Mouse (Mus musculus) kidney, postnatal 36 days (tissue): ENCODE results near the gene Snx30.
"Not testable (repeated sequence)": the region's sequence is repeated elsewhere in the genome, so short reads cannot be mapped to it uniquely, and the experiment has no call there.

Experiments
- DNase-seq, 2 experiments: peaks; one replicate each; pipeline ENCODE4 v3.0.0; 2021 to 2022; ENCODE audit warnings: mixed read lengths in 2 of 2

Gene Snx30

DNA sequence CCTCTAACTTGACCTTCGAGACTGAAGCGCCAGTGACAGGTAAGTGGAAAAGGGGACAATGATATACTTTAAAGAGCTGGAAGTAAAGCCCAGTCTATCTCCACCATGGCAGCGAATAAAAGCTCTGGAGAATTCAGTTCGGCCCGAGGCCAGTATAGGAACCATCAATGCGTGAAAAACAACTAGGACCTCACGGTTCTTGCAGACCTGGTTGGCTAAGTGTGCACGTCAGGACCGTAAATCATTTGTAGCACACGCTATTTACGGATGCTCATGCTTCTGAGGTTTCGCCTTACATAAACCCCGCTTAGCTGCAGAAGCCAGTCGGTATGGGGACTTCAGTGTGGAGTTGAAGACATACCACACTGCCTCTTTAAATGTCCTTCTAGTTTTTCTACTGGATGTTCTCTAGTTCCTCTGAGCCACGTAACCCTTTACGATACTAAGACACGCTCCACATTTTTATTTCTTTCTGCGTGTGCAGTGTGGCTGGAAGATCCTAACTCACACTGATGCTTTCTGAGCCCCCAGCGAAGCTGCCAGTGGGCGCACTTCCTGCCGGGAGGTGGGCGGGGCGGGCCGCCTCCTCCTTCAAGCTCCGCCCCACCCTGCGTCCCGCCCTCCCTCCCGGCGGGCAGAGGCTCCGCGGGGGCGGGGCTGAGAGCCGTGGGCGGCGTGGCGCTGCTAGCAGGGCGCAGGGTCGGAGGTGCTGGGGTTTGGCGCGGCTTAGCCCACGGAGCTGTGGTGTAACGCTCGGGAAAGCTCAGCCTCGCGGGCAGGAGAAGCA is at the start of gene Snx30:
Gene Snx30 (plus strand): TSS at position 660 of the 787 bp plus-strand sequence.
- peak; percentile 90 to 96 for DNase-seq

DNA sequence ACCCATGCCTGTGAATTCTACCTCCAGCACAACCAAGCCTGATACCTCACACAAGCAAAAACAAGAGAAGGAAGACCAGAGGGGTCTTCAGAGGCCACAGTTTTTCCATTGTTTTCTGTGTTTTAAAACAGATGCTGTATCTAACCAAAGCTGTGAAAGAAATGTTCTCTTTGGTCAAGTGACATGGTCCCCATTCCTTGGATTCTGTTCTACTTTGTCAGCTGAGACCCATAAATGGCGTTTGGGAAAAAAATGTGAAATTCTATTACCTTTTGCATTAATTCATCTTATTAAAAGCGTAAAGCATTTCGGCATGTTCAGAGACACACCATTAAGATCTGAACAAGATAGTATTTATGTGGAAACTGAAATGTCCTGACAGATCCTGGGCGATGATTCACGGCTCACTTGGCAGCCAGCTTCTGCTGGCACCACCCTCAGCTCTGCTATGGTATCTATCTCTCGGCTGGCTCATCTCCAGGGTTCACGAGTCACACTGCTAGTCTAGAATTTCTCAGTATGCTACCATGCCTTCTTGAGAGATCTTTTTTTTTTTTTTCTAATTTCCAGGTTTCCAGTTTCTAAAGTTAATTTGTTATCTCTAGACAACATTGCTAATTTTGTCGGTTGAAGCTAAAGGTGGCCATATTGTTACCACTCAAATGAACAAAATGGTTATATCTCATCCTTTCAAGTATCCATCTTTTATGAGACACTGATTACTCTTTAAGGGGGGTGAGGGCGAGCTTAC is 49.1 kb upstream of the Snx30 start:
- DNase-seq, result peak; percentile 80 to 81

DNA sequence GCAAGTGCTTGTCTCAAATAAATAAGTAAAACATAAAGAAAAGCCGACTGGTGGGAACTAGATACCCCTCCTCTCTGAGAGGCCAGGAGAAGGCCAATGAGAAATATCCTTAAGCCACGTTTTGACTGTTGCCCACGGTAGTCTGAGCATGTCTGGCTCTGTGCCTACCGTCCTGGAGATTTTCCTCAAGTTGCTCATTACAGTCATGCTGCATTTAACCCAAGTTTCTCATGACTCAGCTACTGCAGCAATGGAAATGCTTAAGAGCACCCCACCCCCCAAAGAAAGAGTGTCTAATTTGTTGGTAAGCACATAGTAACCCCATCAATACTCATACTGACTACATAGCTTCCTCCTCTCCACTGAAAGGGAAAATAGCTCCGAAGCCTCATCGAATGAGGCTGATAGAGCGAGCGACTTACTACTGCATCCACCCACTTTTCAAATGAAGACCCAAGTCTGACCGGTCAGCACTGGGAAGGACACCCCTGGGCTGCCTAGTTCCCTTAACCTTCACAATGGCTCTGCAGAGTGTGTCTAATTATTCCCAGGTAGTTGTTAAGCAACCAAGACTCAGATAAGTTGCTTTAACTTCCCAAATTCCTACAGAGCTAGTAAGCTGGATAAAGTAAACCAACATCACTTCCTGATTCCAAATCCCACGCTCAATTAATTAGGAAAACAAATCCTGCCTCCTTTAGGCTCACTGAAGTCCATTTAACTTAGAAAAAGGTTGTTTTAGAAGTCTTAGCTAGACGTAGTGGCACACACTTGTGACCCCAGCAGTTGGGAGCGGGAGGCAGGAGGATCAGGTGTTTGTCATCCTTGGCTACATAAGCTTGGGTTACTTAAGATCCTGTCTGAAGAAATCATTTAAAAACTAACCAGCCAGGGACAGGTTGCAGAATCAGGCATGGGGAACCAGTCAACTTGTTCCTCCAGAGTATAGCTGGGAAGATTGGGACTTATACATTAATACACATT is 47.9 kb upstream of the Snx30 start:
- DNase-seq, result peak; percentile 45 to 56

DNA sequence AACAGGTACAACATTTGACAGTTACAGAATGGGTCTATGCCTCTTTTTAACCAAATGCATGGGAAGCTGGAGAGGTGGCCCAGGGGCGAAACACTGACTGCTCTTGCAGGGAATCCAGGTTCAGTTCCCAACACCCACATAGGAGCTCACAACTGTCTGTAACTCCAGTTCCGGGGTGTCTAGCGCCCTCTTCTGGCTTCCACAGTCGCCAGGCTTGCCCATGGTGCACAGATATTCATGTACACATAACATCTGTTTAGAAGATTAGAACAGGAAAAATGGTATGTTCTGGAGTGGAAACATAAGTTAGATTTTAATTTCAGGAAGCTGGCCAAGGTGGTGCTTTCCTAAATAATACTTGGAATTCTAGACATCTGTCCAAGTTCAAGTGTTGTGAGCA is 45.6 kb upstream of the Snx30 start:
- DNase-seq, result no peak

- peak; percentile 49 to 78 for DNase-seq
These were observed 44.8 kb upstream of the Snx30 start for GRCm38 (mm10) chr4:59760636-59761364.

DNA sequence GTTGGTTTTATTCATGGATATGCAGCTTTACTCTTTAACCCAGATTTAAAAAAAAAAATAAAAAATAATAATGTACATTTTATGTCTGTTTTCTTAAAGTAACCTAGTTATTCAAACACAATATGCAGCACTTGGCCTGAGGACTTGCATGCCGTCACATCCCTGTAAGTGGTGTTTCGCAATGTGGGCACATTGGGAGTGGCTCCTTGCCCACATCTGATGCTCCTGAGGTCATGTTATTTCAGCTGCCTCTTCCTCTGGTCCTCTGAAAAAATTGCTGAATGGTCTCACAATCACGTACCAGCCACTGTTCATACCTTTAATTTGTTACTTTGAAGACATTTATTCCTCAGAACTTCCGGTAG is 44.3 kb upstream of the Snx30 start:
- DNase-seq, result peak in 1 of 2 experiments; percentile 10

DNA sequence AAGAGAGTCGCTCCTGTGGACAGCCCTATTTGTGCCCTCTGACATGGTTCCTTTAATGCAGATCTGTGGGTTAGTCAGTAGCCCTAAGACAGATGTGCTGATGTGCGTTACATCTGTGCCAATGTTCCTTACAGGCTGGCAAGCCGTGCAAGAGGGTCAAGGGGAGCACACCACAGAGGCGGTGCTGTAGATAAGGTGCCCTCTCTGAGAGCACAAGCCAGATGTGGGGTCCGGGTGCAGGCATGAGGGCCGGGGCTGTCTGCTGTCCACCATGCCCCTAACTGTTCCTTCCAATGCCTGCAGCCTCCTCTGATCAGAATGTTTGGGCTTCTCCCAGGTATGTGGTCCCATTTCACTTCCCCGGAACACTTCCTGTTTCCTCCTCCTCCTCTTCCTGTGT is 40.7 kb upstream of the Snx30 start:
- no peak for DNase-seq

DNA sequence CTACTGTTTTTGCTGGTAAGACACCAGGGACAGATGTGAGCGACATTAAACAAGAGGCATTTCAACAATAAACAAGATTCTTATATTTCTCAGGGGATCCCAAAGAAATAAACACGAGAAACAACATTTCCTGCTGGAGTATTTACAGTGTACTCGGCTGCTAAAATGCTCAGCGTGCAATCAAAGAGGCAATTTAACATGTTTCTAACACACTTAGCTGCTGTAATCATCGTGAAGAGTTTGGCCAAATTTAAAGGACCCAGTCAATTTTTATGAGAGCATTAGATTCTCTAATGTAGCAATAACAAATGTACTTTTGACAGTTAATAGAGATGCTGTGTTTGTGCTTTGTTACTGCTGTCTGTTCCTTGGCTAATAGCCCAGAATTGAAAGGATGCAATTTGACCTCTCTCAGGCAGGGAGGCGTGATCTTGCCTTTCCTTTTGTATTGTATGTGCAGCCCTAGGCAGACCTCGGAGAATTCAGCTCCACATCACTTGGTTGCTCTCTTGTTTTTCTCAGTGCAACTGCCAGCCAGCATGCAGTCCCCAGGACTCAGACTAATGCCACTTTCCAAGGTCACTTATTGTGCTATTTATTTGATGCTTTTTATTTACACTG is 40.1 kb upstream of the Snx30 start:
- DNase-seq, result peak; percentile 19 to 50

DNA sequence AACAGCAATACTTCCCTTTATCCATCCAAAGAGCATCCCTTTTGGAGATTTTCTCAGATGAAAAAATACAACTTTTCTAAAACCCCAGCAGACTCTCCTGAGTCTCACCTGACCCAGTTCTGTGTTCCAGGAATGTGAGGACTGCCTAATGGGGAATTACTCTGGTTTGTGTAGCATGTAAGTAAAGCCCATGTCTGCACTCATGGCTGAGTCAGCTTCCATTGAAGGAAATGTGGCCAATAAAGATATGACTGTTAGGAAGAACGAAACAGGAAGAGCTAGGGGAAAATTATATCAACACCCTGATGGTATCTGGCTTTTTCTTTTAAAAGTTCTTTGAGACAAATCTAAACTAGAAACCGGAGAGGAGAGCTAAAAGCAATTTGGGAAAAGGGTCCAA is 37.9 kb upstream of the Snx30 start:
- no peak for DNase-seq

- DNase-seq, result no peak
These were observed 33.3 kb upstream of the Snx30 start for GRCm38 (mm10) chr4:59772171-59772879.

DNA sequence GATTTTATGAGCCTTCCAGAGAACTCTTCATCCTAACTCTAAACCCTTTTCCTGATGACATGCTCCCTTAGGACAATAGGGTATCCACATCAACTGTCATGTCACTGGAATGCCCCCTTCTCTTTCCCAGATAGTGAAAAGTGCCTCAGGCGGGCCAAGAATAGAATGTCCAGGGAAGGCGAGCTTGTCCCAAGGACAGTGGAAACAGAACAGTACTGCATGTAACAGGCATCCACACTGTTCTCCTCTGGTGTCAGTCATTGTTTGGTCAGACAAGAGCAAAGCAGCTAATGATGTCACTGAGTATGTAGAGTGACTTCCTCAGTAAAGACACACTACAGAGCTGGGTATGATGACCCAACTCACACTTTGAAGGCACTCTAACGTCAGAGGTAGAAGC is 27.8 kb upstream of the Snx30 start:
- no peak for DNase-seq

DNA sequence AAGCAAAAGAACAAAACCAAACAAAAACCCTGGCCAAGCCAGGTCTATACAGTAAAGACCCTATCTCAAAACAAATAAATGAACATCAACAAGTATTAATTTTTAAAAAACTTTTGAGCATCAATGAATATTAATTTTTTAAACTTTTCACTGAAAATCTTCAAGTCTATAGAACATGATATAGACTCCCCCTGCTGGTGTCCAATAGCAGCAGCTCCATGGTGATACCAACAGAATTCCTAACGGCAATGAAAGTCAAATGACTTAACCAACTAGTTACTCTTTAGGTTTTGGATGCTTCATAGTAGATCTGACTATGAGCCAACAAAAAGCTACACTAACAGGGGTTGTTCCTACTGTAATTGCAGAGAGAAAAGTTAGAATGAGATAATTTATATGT is 25.1 kb upstream of the Snx30 start:
- DNase-seq, result peak; percentile 41 to 45

DNA sequence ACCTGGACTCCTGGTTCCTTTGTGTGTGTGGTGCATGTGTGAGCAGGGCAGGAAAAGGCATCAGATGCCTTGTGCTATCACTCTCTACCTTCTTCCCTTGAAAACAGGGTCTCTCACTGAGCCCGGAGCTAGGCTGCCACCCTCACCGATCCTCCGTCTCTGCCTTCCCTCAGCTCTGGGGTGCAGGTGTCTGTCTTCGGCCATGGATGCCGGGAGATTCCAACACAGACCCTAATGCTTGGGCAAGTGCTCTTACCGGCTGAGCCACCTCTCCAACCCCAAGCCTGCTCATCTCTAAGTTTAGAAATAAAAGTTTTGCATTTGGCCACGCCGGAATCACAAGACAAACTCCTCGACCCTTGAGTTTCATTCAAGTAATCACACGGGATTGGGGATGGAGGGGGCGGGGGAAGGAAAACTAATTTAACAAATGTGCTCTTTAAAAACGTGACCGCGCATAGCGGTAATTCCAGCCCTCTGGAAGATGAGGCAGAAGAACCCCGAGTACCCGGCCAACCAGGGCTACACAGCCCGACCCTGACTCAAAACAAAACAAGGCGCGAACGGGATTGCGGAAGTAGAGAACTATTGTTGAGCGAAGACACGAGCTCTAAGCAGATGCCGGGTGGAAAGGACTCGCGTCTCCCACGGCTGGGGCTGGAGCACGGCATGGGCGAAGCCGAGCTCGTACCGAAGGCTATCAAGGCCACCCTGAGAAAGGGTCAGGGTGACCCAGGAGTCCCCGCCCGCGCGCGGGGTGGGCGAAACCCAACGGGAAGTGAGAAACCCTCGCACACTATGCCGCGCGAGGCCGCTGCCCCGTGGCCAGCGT is 22.6 kb upstream of the Snx30 start:
- DNase-seq, result peak in 1 of 2 experiments; percentile 16

DNA sequence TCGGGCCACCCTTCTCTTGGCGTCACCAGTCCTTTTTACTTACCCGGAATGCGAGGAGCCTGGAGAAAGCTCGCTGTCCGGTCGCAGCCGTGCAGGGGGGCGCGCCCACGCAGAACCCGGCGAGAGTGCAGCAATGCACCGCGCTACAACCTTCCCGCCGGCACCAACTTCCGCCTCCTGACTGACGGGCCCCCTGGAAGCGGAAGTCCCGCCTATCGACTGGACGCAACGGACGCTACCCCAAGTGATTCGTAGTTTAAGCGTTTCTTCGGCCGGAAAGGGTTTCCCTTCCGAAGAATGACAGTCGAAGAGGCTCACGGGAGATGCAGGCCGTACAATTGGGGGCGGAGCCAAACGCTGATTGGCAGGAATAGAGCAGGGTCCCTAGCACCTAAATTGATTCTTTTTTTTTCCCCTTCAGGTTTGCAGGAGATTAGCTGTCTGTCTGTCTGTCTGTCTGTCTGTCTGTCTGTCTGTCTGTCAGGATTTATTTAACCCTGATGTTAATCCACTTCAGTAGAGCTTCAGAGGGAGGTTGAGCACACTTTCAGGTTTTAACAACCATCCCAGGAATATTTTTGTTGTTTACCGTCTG is 21.9 kb upstream of the Snx30 start:
- DNase-seq, result peak; percentile 97 to 98

DNA sequence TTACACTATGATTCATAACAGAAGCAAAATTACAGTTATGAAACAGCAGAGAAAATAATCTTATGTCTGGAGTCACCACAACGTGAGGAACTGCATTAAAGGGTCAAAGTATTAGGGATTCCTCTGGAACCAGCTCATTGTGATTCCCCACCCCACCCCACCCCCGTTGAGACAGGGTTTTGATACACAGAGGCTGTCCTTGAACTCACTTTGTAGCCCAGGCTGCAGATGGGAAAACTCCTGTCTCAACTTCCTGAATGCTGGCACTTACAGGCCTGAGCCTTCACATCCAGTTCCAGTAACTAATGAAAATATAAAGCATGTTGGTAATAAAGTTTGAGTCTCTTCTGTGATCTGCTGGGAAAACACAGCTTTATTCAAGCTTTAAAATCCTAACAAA is 20.2 kb upstream of the Snx30 start:
- DNase-seq, result no peak

GRCm38 (mm10) chr4:59786661-59787060 is 19.0 kb upstream of the Snx30 start:
- peak; percentile 62 to 89 for DNase-seq

- peak; percentile 32 to 44 for DNase-seq
These were observed 18.5 kb upstream of the Snx30 start for GRCm38 (mm10) chr4:59787126-59787525.

DNA sequence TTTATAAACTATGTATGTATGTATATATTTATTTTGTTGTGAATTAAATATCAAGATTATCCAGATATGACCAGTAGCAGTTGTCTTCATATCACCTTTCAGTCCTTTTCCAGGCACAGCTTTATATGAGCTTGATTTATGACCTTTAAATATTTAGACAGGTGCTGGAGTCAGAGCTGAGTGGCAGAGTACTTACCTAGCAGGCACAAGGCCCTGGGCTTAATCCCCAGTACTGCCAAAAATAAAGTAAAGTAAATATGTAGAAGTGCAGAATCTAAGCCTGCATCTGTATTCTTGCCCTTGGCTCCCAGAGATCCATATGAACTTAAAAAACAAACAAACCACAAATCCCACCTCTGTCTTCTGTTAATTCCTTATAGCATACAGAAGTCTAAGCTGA is 16.6 kb upstream of the Snx30 start:
- no peak for DNase-seq

- DNase-seq, result not testable (repeated sequence)
These were observed 12.0 kb upstream of the Snx30 start for GRCm38 (mm10) chr4:59793626-59794025.

GRCm38 (mm10) chr4:59794116-59794515 is 11.5 kb upstream of the Snx30 start:
- DNase-seq, result no peak
